Mouse (Mus musculus) gastrocnemius, adult 2 months (tissue): ENCODE data around the gene Magi1. TPM values are rescaled to one million over a fixed set of nuclear protein-coding genes. Genes with fewer than 3 reads are reported as not detected.

Experiments
- DNase-seq: peaks from one replicate; pipeline ENCODE4 v3.0.0; 2022
- H3K27ac ChIP-seq: fragments of 200-600 bp; 2 replicates; pipeline ENCODE4 v1.8.1; 2022; ENCODE audit warnings: mild to moderate bottlenecking
- H3K4me3 ChIP-seq: fragments of 200-600 bp; 2 replicates; pipeline ENCODE4 v1.8.1; 2022; ENCODE audit warnings: mild to moderate bottlenecking, moderate library complexity
- CTCF ChIP-seq: fragments of 200-600 bp; IDR thresholded peaks from 2 replicates; pipeline ENCODE4 v1.8.1; 2022; ENCODE audit warnings: antibody characterized with exemption, mild to moderate bottlenecking, moderate library complexity
- intact Hi-C: fragments of 180-260 bp; cut with DNase I; formaldehyde crosslinking; loops from one replicate; pipeline ENCODE4 v1.15.1; 2025
- total RNA-seq, 2 experiments: library from RNA; stranded (reverse); gene quantifications; 2 replicates each; pipeline ENCODE4 v1.2.3; 2021

The Magi1 gene
- total RNA-seq, 2 experiments from 2014 or later: 4.2 to 4.5 TPM

GRCm38 (mm10) chr6:94183354-94183851, 100.3 kb downstream of the Magi1 start:
- H3K4me3 ChIP-seq: peak overlapping the region; percentile 47
- H3K27ac ChIP-seq: peak overlapping the region; percentile 73
- intact Hi-C loops: loop anchor here (10.0 kb wide), 1 partner anchor 101 kb away; the partner anchor contains the start of gene Magi1
- TF ChIP-seq CTCF: peak; percentile 9; the same call in 1 of the 2 replicates
- peak; percentile 27 for DNase-seq

GRCm38 (mm10) chr6:94181673-94182255, 102.0 kb downstream of the Magi1 start:
- no peak overlapping the region for H3K27ac ChIP-seq
- no peak for DNase-seq
- intact Hi-C loops: loop anchor here (10.0 kb wide), 1 partner anchor 103 kb away; the partner anchor contains the start of gene Magi1
- no peak for TF ChIP-seq CTCF
- no peak overlapping the region for H3K4me3 ChIP-seq

GRCm38 (mm10) chr6:94180331-94181150, 103.2 kb downstream of the Magi1 start:
- Histone ChIP-seq H3K27ac (peak overlapping the region; percentile 25; the same call in 1 of the 2 replicates), H3K4me3 (no peak overlapping the region)
- no peak for TF ChIP-seq CTCF
- intact Hi-C loops: loop anchor here (10.0 kb wide), 1 partner anchor 104 kb away; the partner anchor contains the start of gene Magi1
- no peak for DNase-seq

- TF ChIP-seq CTCF: no peak
- intact Hi-C loops: no loop called here
- Histone ChIP-seq H3K4me3 (no peak overlapping the region), H3K27ac (no peak overlapping the region)
- DNase-seq: no peak
Measured at GRCm38 (mm10) chr6:94177559-94177958, 106.2 kb downstream of the Magi1 start.

- DNase-seq: no peak
- H3K27ac ChIP-seq: peak overlapping the region; percentile 48
- no peak overlapping the region for H3K4me3 ChIP-seq
- TF ChIP-seq CTCF: no peak
- intact Hi-C loops: no loop called here
Measured at GRCm38 (mm10) chr6:94176705-94177104, 107.0 kb downstream of the Magi1 start.

- intact Hi-C loops: no loop called here
- TF ChIP-seq CTCF: no peak
- Histone ChIP-seq H3K27ac (peak overlapping the region; percentile 40; the same call in 1 of the 2 replicates), H3K4me3 (no peak overlapping the region)
- DNase-seq: no peak
Measured at GRCm38 (mm10) chr6:94171250-94171649, 112.5 kb downstream of the Magi1 start.

- H3K27ac ChIP-seq: no peak overlapping the region
- no peak overlapping the region for H3K4me3 ChIP-seq
- DNase-seq: no peak
- intact Hi-C loops: no loop called here
- no peak for TF ChIP-seq CTCF
Measured at GRCm38 (mm10) chr6:94169581-94170194, 114.0 kb downstream of the Magi1 start.

- intact Hi-C loops: no loop called here
- TF ChIP-seq CTCF: no peak
- peak; percentile 22 for DNase-seq
- no peak overlapping the region for H3K4me3 ChIP-seq
- no peak overlapping the region for H3K27ac ChIP-seq
Measured at GRCm38 (mm10) chr6:94165951-94166350, 117.8 kb downstream of the Magi1 start.

GRCm38 (mm10) chr6:94164753-94165536, 118.8 kb downstream of the Magi1 start:
- H3K27ac ChIP-seq: no peak overlapping the region
- H3K4me3 ChIP-seq: no peak overlapping the region
- no peak for DNase-seq
- no peak for TF ChIP-seq CTCF
- intact Hi-C loops: no loop called here

- peak overlapping the region; percentile 51 for H3K4me3 ChIP-seq
- intact Hi-C loops: no loop called here
Measured at GRCm38 (mm10) chr6:94163325-94163995, 120.3 kb downstream of the Magi1 start.

GRCm38 (mm10) chr6:94162918-94163317, 120.8 kb downstream of the Magi1 start:
- no peak for TF ChIP-seq CTCF
- DNase-seq: no peak
- peak overlapping the region; percentile 8; the same call in 1 of the 2 replicates for H3K27ac ChIP-seq
- H3K4me3 ChIP-seq: peak overlapping the region; percentile 51
- intact Hi-C loops: no loop called here

More at GRCm38 (mm10) chr6:94163325-94163995, 120.3 kb downstream of the Magi1 start:
- H3K27ac ChIP-seq: peak overlapping the region; percentile 46
- DNase-seq: no peak
- no peak for TF ChIP-seq CTCF

GRCm38 (mm10) chr6:94159256-94159655, 124.5 kb downstream of the Magi1 start:
- no peak for DNase-seq
- no peak for TF ChIP-seq CTCF
- intact Hi-C loops: no loop called here
- Histone ChIP-seq H3K4me3 (no peak overlapping the region), H3K27ac (no peak overlapping the region)
